Mouse (Mus musculus) cortical plate, adult 2 months (tissue): ENCODE results near the gene Pak4.

Experiments
- CTCF ChIP-seq: fragments of 200-500 bp; IDR thresholded peaks from 2 replicates; pipeline ENCODE4 v1.5.1; 2011; ENCODE audit warnings: mild to moderate bottlenecking, control low read depth, low read length; ENCODE audit not compliant: insufficient read depth; ENCODE audit errors: extremely low read depth
- POLR2A ChIP-seq: fragments of 200-500 bp; IDR thresholded peaks from 2 replicates; pipeline ENCODE4 v1.6.1; 2011; ENCODE audit warnings: mild to moderate bottlenecking, low read length, control low read depth; ENCODE audit not compliant: insufficient read depth; ENCODE audit errors: extremely low read depth

DNA sequence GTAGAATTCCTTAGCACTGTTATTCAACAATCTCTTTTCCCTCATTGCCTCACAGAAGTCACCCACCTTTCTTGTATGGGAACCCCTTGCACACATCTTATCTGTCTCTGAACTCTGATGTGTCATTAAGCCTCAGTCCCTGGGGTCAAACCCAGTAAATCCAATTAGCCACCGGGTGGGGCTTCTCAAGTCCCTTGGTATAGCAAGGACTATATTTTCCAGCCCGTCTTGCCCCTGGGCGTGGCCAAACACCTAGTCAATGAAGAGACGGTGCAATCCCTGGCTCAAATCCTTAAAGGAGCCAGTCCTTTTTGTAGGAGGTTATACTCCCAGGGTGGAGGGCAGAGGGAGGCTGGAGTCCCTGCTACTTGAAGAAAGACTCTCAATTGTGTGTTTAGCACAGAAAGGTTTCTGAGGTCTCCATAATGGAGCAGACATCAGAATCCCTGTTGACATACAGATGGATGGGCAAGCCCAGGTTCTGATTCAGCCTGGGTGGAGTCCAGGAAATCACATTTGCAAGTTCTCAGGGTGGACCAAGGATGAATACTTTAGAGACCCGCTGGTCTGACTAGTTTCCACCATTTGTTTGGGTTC is 41.9 kb downstream of the Pak4 start:
- TF ChIP-seq POLR2A (no peak), CTCF (no peak)
